Mouse (Mus musculus) E14TG2a.4 (cell line): ENCODE data around the gene Cfap157.

ENCODE experiments used
- CTCF ChIP-seq: conservative IDR thresholded peaks from 2 replicates; pipeline ENCODE4 v1.5.1; 2014; ENCODE audit warnings: low read length
- NANOG ChIP-seq: IDR thresholded peaks from 2 replicates; pipeline ENCODE4 v1.6.1; 2014; ENCODE audit warnings: borderline replicate concordance, low read length, mixed read lengths
- POU5F1 ChIP-seq: IDR thresholded peaks from 2 replicates; pipeline ENCODE4 v1.6.1; 2014; ENCODE audit warnings: low read length, borderline replicate concordance

- TF ChIP-seq CTCF (no peak), POU5F1 (no peak), NANOG (no peak)
These were observed 43.3 kb downstream of the Cfap157 start, which contains the start of gene 6330409D20Rik for GRCm38 (mm10) chr2:32740916-32741272.
